ENCODE assay signal across 23 mouse cellular contexts in the genomic region with DNA sequence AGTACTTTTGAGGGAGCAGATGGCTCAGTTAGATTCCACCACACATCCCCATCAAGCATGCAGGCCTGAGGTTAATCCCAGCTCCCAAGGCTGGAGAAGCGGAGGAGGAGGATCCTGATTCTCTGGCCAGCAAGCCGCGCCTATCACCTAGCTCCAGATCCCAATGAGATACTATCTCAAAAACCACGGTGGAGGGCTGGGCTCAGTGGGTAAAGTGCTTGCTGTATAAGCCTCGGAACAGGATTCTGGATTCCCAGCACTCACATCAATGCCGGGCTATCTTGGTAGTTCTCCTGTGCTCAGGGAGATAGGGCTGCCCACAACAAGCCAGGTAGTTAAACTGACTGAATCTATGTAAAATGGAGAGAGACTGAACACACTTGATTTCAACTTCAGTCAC.
"Had no signal": no experiment of that assay in that cellular context is flagged by ENCODE, and none has a peak within 500 bp of the region (broad histone marks: within the 10 kb centered on the region; RNA-seq: fewer than 3 reads in every experiment).

No protein-coding gene starts in this region.

- H3K9ac ChIP-seq: forebrain, postnatal 0 days; heart, embryonic 13.5 days; heart, embryonic 15.5 days; hindbrain, embryonic 14.5 days; intestine, embryonic 15.5 days; limb, embryonic 12.5 days had no signal

- H3K9me3 ChIP-seq: heart, embryonic 13.5 days; heart, embryonic 15.5 days; intestine, embryonic 15.5 days; limb, embryonic 10.5 days; limb, embryonic 12.5 days had no signal

- H3K27ac ChIP-seq: heart, embryonic 13.5 days; heart, embryonic 15.5 days; hindbrain, embryonic 14.5 days; intestine, embryonic 15.5 days; layer of hippocampus, adult 2 months; limb, embryonic 10.5 days; limb, embryonic 12.5 days had no signal

- ATAC-seq: forebrain, postnatal 0 days; hindbrain, embryonic 16.5 days; inflammation-experienced regulatory T-cells, adult 6 months; intestine, embryonic 15.5 days; intestine, postnatal 0 days had no signal

- H3K4me2 ChIP-seq: heart, embryonic 11.5 days; heart, embryonic 13.5 days; heart, embryonic 15.5 days; hindbrain, embryonic 14.5 days; intestine, embryonic 15.5 days; limb, embryonic 12.5 days had no signal

- H3K27me3 ChIP-seq: heart, embryonic 13.5 days; heart, embryonic 15.5 days; intestine, embryonic 15.5 days; limb, embryonic 12.5 days had no signal

- H3K4me3 ChIP-seq: heart, embryonic 13.5 days; heart, embryonic 15.5 days; intestine, embryonic 15.5 days; layer of hippocampus, adult 2 months; limb, embryonic 10.5 days; limb, embryonic 12.5 days had no signal

- H3K4me1 ChIP-seq: heart, embryonic 13.5 days; heart, embryonic 15.5 days; intestine, embryonic 15.5 days; limb, embryonic 10.5 days; limb, embryonic 12.5 days had no signal

- DNase-seq: forebrain, postnatal 0 days; gastrocnemius, postnatal 14 days; gastrocnemius, postnatal 36 days; heart, adult 18-20 months; heart, postnatal 14 days; heart, postnatal 36 days; kidney, adult 18-20 months; kidney, adult 8-10 months; kidney, postnatal 10 days; kidney, postnatal 25 days; kidney, postnatal 4 days; layer of hippocampus, postnatal 36 days had no signal
